Mouse (Mus musculus): ENCODE data around the gene Bicdl1.

- no peak for TF ChIP-seq POLR2A (IDR thresholded peaks at IDR 0.05; ENCODE audit: low read depth, low read length)
- TF ChIP-seq CTCF (IDR thresholded peaks at IDR 0.05; ENCODE audit: extremely low read depth, insufficient read length, insufficient replicate concordance, low read depth, low read length), result no peak
These were observed 1.4 kb upstream of the Bicdl1 start for GRCm38 (mm10) chr5:115732849-115733216.
